Mouse (Mus musculus) myocyte (in vitro differentiated cells): ENCODE measurements around the gene Dgki.

Source experiments
- CEBPB ChIP-seq: IDR thresholded peaks from 2 replicates; pipeline ENCODE4 v1.6.1; 2011; ENCODE audit warnings: mild to moderate bottlenecking, moderate library complexity; ENCODE audit not compliant: poor library complexity, insufficient read depth, severe bottlenecking
- E2F4 ChIP-seq: IDR thresholded peaks from one replicate; pipeline ENCODE4 v1.6.1; 2011; ENCODE audit warnings: mild to moderate bottlenecking, control low read depth, moderate library complexity; ENCODE audit not compliant: insufficient read depth
- MAX ChIP-seq: IDR thresholded peaks from one replicate; pipeline ENCODE4 v1.6.1; 2011; ENCODE audit warnings: low read depth, mild to moderate bottlenecking, control low read depth
- MYOD1 ChIP-seq, 3 experiments: IDR thresholded peaks; one replicate each; pipeline ENCODE4 v1.6.1; 2011; ENCODE audit warnings: control low read depth in 2 of 3, low read depth in 2 of 3, mild to moderate bottlenecking in 2 of 3, moderate library complexity in 1 of 3; ENCODE audit not compliant: insufficient read length in 2 of 3, control insufficient read depth in 1 of 3
- MYOG ChIP-seq, 3 experiments: IDR thresholded peaks; one replicate each; pipeline ENCODE4 v1.6.1; 2011; ENCODE audit warnings: control low read depth in 2 of 3, low read depth in 2 of 3, mild to moderate bottlenecking in 2 of 3; ENCODE audit not compliant: insufficient read length in 2 of 3, control insufficient read depth in 1 of 3, insufficient read depth in 1 of 3
- POLR2A ChIP-seq: IDR thresholded peaks from one replicate; pipeline ENCODE4 v1.6.1; 2011; ENCODE audit warnings: low read depth, mild to moderate bottlenecking, control low read depth, moderate library complexity; ENCODE audit not compliant: insufficient read length
- POLR2AphosphoS2 ChIP-seq: IDR thresholded peaks from one replicate; pipeline ENCODE4 v1.6.1; 2011; ENCODE audit warnings: low read depth, control low read depth; ENCODE audit not compliant: insufficient read length
- REST ChIP-seq: IDR thresholded peaks from one replicate; pipeline ENCODE4 v1.6.1; 2011; ENCODE audit warnings: mild to moderate bottlenecking, control low read depth, moderate library complexity; ENCODE audit not compliant: insufficient read depth, insufficient read length
- TCF12 ChIP-seq: IDR thresholded peaks from one replicate; pipeline ENCODE4 v1.6.1; 2011; ENCODE audit warnings: mild to moderate bottlenecking, control low read depth; ENCODE audit not compliant: poor library complexity, insufficient read depth, severe bottlenecking
- TCF3 ChIP-seq: IDR thresholded peaks from one replicate; pipeline ENCODE4 v1.6.1; 2011; ENCODE audit warnings: low read depth, control low read depth; ENCODE audit not compliant: insufficient read length
- USF1 ChIP-seq: IDR thresholded peaks from one replicate; pipeline ENCODE4 v1.6.1; 2011; ENCODE audit warnings: low read depth, mild to moderate bottlenecking, control low read depth, moderate library complexity

DNA sequence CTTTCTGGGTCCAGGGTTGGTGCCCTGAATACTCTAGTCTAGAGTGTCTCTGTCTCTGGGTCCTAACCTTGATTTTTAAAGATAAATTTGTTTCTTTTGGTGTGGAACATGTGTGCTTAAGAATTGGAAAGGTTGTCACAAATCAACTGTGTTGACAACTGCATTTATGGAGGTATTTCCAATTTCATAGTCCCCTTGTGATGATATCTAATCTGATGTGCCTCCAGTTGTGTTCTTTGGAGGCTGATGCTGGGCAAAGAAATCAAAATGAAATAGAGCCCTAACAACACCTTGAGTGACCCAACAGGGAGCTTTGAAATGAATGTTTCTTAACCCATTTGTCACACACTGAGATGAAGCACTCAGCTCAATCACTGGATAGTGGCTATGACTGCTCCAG, 15.5 kb upstream of the Dgki start:
- no peak for TF ChIP-seq POLR2A
- no peak for TF ChIP-seq MYOD1 (IDR thresholded peaks at IDR 0.05; ENCODE audit: control insufficient read depth in 1 of 3, insufficient read length in 2 of 3, low read depth in 2 of 3)
- no peak for TF ChIP-seq POLR2AphosphoS2
- TF ChIP-seq MAX, result no peak
- no peak for TF ChIP-seq TCF12
- TF ChIP-seq USF1, result no peak
- TF ChIP-seq CEBPB, result no peak
- no peak for TF ChIP-seq TCF3
- no peak for TF ChIP-seq MYOG (IDR thresholded peaks at IDR 0.05; ENCODE audit: control insufficient read depth in 1 of 3, insufficient read depth in 1 of 3, insufficient read length in 2 of 3, low read depth in 2 of 3)
- no peak for TF ChIP-seq E2F4
- no peak for TF ChIP-seq REST
